Mouse (Mus musculus) heart, postnatal 36 days (tissue): ENCODE data around the gene Sirt1. TPM values are rescaled to one million over a fixed set of nuclear protein-coding genes. Genes with fewer than 3 reads are reported as not detected.
"Not testable (repeated sequence)": the region's sequence is repeated elsewhere in the genome, so short reads cannot be mapped to it uniquely, and the experiment has no call there.

ENCODE experiments used
- DNase-seq, 2 experiments: peaks; one replicate each; pipeline ENCODE4 v3.0.0; 2021 to 2022
- intact Hi-C: fragments of 180-260 bp; cut with DNase I; formaldehyde crosslinking; loops from one replicate; pipeline ENCODE4 v1.15.1; 2025
- total RNA-seq, 2 experiments: library from RNA; stranded (reverse); gene quantifications; 2 replicates each; pipeline ENCODE4 v1.2.3; 2021

Sirt1 gene
- total RNA-seq, 2 experiments from 2014 or later, result 11.8 to 12.7 TPM

DNA sequence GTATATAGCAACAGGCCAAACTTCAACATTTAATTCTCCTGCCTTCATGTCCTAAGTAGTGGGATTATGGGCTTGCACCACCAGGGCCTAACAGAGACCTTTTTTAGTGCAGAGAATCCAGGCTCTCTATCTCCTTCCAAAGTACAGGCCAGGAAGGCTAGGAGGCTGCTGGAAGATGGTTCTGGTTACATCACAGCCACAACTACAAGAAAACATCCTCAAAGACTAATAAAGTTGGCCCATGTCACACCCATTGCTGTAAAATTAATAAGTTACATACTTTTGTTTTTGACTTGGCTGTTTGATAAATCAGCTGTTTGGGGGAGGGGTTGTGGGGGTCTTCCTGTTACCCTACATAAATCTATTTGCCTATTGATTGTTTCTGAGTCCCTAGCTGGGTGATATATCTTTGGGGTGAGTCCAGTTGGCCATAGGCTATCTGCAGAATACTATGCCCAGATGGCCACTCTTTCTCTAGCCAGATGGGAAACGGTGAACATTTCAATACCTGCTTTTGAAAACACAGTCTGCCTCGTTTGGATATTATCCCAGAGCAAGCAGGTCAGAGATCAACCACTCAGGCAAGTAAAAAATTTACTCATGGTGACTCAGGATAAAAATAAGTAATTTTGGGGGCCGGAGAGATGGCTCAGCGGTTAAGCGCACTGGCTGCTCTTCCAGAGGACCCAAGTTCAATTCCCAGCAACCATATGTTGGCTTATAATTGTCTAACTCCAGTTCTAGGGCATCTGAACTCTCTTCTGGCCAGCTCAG lies 21.4 kb upstream of the Sirt1 start:
- DNase-seq, result no peak
- intact Hi-C loops, result no loop called here

DNA sequence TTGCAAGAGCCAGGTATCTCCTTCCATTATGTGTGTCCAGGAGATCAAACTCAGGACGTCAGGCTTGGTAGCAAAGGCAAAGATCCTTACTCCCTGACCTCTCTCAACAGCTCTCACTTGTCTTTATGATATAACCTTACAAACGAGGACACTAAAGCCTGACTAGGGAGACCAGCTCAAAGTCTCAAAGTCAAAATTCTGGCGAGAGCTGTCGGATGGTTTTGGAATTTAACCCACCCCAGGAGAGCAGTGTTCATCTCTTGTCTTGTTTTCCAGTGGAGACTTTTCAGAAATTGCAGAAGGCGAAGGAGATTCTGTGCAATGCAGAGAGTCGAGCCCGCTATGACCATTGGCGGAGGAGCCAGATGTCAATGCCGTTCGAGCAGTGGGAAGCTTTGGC lies 15.5 kb upstream of the Sirt1 start:
- intact Hi-C loops, result loop anchor here (1.0 kb wide), 1 partner anchor 8 kb away; no protein-coding TSS in a partner anchor
- no peak for DNase-seq

DNA sequence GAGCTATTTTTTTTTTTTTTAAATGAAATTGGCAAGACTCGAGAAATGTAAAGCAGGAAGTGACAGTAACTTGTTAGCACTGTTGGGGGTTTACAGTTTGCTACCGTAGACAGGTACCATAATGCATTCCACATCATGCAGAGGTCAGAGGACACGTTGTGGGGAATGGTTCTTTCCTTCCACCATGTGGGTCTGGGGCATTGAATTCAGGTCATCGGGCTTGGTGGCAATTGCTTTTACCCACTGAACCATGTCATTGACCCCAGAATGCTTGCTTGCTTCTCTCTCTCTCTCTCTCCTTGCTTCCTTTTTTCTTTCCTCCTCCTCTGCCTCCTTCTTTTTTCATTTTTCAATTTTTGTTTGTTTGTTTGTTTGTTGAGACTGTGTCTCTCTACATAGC lies 7.4 kb upstream of the Sirt1 start:
- intact Hi-C loops, result loop anchor here (1.0 to 5.0 kb wide), 2 partner anchors 8 to 38 kb away; no protein-coding TSS in a partner anchor
- no peak for DNase-seq

DNA sequence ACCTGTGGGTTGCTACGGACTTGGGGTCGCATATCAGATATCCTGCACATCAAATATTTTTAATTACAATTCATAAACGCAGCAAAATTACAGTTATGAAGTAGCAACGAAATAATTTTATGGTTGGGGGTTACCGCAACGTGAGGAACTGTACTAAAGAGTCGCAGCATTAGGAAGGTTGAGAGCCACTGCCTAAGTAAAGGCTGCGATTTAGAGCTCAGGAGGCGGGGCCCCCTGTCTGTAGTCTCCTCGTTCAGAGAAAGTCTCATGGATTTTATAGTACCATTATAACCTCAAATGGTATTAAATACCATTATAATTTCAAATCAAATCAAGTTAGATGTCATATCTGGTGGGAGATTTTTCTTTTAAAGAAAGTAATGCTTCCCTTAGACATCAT lies 5.5 kb upstream of the Sirt1 start:
- no peak for DNase-seq
- intact Hi-C loops, result loop anchor here (5.0 kb wide), 1 partner anchor 40 kb away; no protein-coding TSS in a partner anchor

DNA sequence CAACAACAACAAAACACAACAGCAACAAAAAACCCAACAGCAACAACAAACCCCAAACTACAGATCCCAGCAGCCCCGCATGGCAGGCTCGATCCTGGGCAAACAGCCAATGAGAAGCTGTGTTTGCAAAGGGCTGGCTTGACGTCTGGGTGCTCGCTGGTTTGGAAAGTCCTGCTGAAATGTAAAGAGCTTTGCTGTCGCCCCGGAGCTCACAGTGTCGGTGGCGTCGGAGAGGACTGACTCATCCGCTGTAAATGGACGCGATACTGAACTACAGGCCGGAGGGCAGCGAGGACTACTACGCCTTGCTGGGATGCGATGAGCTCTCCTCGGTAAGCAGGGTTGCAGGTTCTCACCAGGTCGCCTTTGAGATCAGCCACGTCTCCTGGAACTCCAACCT lies 4.9 kb upstream of the Sirt1 start:
- DNase-seq, result peak; percentile 72 to 75
- intact Hi-C loops, result loop anchor here (5.0 kb wide), 1 partner anchor 41 kb away; no protein-coding TSS in a partner anchor

DNA sequence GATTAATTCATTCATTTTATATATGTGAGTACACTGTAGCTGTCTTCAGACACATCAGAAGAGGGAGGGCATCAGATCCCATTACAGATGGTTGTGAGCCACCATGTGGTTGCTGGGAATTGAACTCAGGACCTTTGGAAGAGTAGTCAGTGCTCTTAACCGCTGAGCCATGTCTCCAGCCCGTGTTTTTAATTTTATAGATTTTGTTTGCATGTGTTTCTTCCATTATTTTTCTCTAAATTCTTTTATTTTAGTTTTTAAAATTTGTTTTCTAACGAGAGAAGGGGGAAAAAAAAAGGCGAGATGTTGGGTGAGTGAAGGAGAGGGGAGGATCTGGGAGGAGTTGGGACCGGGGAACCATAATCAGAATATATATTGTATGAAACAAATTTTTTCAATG lies 4.4 kb upstream of the Sirt1 start:
- not testable (repeated sequence) for DNase-seq
- intact Hi-C loops, result loop anchor here (5.0 kb wide), 1 partner anchor 41 kb away; no protein-coding TSS in a partner anchor

DNA sequence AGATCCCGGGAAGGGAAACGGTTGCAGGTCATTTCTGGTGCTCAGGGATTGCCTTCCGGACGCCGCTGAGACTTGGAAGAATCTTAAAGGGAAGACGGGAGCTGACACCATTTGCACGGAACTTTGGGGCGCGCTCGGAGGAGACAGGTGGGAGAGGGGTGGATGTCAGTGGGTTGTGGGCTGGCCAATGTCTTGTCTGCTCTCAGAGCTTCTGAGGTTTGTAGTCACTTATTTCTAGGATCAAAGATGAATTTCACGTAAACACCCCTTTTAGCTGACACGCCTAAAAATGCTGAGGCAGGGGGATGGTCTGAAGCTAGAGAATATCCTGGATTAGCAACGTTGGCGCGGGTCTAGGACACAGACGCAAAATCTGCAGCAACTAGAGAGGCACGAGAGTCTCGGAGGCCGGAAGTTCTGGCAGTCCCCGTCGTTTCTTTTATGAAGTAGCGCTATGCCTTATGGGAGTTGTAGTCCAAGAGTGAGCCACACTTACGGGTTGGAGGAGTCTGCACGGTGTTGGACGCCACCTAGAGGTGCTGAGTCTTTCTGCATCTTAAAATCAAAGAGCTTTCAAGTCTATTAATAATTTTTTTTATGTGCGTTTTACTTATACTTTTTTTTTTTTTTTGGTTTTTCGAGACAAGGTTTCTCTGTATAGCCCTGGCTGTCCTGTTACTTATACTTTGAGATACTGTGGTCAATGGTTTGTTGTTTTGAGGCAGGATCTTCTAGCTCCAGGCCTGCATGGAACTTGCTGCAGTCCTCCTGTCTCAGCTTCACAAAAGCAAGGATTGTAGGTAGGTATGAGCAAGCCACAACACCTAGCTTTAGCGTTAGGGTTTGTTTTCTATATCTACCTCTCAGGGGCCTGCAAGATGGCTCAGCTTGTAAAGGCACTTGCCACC lies 1.1 kb upstream of the Sirt1 start, which contains the start of gene Dnajc12:
Dnajc12 (plus strand) TSS at position 72 of the 908 bp plus-strand sequence.
- intact Hi-C loops, result loop anchor here (2.0 to 5.0 kb wide), 3 partner anchors 44 to 140 kb away; partner anchors contain the start of gene Herc4
- DNase-seq, result peak; percentile 63 to 69

DNA sequence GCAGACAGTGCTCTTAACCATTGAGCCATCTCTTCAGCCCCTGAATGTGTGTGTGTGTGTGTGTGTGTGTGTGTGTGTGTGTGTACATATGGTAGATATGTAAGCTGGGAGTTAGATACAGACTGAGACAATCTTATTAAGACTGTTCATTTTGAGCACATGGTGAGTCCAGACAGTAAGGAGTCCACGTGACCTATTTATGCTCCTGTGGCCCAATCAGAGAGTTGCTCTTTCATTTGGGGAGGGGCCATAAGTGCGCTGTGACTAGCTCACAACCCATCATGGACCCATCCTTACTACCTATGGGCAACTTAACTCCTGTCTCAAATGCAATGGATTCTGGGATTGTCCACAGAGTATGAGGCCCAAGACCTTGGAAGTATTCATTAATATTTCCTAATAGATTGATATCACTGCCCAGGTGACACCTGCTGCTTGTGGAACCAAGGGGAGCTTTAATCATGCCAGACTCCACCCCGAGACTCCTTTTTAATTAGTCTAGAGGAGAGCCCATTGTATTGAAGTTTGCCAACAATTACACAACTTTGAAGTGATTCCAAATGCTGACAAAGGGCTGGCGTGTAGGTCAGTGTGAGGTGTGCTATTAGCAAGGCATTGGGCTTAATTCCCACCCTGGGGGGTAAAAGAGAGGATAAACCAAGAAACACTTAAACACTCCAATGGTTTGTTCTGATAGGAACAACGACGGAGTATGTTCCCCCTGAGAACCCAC lies 2.4 kb downstream of the Sirt1 start:
- DNase-seq, result no peak
- intact Hi-C loops, result no loop called here

DNA sequence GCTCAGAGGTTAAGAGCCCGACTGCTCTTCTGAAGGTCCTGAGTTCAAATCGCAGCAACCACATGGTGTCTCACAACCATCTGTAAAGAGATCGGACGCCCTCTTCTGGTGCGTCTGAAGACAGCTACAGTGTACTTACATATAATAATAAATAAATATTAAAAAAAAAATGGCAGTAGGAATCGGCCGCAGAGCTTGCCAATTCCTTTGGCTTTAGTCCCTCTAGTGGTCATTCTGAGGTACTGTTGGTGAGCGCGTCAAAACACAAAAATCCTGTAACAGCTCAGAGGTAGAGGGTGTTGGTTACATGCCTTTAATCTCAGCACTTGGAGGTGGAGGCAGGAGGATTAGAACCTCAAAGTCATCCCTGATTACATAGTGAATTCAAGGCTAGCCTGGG lies 4.0 kb downstream of the Sirt1 start:
- intact Hi-C loops, result loop anchor here (2.0 kb wide), 1 partner anchor 223 kb away; no protein-coding TSS in a partner anchor

DNA sequence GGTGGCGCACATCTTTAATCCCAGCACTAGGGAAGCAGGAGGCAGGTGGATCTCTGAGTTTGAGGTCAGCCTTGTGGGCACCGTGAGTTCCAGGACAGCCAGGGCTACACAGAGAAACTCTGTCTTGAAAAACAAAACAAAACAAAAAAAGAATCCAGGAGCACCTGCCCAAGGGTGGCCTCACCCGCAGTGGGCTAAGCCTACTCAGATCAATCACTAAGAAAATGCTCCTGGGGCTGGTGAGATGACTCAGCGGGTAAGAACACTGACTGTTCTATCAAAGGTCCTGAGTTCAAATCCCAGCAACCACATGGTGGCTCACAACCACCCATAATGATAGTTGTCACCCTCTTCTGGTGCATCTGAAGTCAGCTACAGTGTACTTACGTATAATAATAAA lies 5.2 kb downstream of the Sirt1 start:
- intact Hi-C loops, result loop anchor here (2.0 kb wide), 1 partner anchor 222 kb away; no protein-coding TSS in a partner anchor
- DNase-seq, result no peak

More for the DNA sequence above, 4.0 kb downstream of the Sirt1 start:
- peak; percentile 56 to 59 for DNase-seq

DNA sequence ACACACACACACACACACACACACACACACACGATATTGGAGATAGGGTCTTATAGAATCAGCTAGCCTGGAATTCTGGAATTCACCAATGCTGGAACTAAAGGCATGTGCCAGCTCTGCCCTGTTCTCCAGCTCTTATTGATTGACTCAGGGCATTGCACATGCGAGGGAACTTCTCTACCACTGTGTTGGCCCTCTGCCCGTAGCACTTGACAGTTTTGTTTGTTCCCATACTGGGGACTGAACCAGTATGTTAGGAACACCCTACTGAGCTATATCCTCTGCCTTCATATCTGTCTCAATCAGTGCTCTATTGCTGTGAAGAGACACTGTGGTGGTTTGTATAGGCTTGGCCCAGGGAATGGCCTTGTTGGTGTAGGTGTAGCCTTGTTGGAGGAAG lies 13.5 kb downstream of the Sirt1 start:
- DNase-seq, result no peak
- intact Hi-C loops, result no loop called here

DNA sequence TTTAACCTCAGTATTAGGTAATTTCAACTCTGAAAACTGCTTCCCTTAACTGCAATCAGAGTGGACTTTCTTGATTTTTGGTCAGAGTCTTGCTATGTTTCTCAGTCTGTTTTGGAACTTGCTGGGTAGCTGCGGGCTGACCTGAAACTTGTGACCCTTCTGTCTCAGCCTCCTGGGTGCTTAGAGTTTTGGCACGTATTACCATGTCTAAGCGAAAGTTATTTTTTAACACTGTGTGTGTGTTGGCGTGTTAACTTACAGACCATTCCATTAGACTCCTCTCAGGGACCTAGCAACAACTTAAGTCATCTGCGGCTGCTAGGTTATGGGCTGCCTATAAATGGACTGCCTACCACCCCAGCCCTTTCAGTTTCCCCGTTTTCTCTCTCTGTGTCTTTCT lies 14.1 kb downstream of the Sirt1 start:
- intact Hi-C loops, result no loop called here
- DNase-seq, result no peak

DNA sequence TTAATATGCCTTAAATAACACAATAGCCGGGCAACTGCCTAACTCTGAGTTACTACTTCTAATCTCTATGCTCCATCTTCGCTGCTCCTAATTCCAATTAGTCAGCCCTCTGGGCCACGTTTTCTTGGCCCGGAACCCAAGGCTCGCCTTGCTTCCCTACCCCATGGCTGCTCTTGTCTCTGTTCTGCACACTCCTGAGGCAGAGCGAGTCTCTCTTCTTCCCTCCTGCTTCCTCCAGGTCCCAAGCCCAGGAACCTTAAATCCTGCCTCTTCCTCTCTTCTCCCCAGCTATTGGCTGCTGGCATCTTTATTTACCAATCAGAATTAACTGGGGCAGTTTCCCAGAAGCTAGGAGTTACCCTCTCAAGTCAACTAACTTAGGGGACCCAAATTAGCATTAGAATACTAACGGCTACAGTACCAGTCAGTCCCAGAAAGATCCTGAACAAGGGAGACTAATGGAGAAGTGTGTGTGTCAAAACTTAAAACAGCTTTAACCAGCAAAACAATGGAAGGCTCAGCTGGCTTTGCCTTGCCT lies 15.5 kb downstream of the Sirt1 start:
- DNase-seq, result no peak
- intact Hi-C loops, result no loop called here

DNA sequence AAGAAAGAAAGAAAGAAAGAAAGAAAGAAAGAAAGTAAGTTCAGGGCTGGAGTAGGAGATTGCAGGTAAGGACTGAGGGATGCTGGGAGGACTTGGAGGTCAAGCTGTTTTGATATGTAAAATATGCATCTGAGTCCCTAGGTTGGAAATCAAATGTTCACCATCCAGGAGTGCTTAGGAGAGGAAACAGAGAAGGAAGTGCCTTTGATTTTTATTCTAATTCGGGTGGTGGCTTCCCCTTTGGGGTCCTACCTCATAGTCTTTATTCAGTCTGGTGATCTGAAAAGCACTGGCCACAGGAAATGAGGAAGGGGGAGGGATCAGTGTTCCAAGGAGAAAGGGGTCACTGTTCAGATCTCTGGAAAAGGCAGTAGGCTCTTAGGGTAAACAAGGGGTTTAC lies 21.0 kb downstream of the Sirt1 start:
- intact Hi-C loops, result no loop called here
- DNase-seq, result no peak

DNA sequence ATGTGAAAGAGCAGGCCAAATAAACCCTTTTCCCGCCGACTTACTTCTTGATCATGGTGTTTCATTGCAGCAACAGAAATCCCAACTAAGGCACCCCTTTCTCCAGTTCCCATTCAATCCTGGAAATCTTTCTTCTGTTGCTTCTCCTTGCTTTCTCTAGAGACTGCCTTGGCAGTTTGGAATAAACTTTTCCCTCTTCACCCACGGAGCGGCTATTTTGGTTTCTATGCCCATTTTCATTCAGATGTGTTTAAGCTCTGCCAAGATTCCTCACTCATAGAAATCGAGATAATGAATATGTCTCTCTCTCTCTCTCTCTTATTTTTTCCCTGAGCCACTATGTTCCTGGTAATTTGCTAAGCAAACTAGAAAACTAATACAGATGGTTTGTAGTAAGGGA lies 29.4 kb downstream of the Sirt1 start:
- intact Hi-C loops, result no loop called here
- DNase-seq, result no peak

DNA sequence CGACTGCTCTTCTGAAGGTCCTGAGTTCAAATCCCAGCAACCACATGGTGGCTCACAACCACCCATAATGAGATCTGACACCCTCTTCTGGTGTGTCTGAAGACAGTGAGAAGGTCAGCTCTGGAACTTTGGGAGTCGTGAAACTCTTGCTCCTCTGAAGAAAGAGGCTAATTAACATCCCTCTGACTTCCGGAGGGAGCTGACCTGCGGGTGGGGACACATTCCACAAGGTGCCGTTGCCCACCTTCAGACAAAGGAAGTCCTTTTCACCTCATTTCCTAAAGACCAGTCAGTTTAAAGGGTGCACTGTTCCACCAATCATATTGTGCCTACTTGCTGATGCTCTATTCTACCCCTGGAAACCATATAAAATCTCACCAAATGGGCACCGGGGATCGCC lies 30.4 kb downstream of the Sirt1 start:
- intact Hi-C loops, DNase-seq: not testable (repeated sequence)

DNA sequence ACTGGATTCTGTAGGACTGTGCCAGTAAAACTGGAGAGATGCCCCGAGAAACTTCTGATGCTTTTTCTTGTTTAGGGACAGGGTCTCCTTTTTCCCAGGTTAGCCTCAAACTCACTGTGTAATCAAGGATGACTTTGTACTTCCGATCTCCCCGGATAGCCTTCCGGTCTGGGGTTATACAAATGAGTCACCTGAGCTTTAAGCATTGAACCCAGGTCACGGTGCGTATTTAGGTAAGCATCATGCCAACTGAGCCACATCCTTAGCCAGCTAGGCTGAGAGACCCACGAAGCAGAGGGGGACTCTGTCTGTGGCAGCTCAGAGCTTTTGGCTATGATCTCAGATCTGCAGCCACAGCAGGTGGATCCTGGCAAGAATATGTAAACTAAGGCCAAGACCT lies 30.8 kb downstream of the Sirt1 start:
- intact Hi-C loops, result no loop called here
- DNase-seq, result no peak

DNA sequence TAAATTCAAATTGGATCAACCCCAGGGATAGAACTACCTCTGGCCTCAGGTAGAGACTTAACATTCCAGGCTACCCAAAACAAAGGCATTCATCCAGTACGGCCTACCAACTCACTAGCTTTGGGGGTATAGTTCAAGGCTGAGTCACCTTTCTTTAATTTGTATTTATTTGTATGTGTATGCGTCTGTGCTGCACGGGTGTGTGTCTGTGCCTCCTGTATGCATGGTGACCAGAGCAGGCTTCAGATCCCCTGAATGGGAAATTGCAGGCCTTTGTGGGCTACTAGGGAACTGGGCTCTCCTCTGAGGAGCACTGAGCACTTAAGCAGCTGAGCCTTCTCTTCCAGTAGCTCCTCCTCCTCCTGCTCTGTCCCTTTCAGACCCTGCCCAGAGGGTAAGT lies 33.2 kb downstream of the Sirt1 start:
- no peak for DNase-seq
- intact Hi-C loops, result no loop called here

DNA sequence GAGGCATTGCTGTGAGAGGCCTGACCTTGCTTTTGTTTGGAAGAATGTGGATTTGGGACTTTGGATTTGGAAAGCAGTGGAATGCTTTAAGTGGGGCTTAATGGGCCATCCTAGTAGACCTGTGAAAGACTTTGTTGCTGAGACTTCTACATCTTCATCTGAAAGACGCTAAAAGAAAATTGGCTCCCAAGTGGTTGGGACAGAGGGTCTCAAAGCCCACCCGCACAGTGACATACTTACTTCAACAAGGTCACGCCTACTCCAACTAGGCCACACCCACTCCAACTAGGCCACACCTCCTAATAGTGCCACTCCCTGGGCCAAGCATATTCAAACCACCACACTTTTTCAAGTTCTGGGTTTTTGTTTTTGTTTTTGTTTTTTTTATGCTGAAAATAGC lies 36.8 kb downstream of the Sirt1 start:
- intact Hi-C loops, result loop anchor here (2.0 kb wide), 1 partner anchor 30 kb away; no protein-coding TSS in a partner anchor
- no peak for DNase-seq

DNA sequence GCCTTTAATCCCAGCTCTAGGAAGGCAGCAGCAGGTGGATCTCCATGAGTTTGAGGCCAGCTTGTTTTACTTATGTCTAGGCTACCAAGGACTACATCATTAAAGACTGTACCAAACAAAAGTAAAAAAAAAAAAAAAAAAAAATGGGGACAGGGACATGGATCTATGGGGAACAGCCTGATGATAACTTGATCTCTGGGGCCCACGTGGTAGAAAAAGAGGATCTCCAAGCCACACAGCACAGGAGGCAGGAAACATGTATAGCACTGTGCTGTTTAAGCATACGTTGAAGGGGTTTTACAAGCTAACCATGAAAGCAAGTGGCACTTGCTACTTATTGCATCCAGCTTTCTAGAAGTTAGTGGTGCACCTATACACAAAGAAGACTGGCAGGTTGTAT lies 40.2 kb downstream of the Sirt1 start:
- no peak for DNase-seq
- intact Hi-C loops, result no loop called here
